ENCODE assay signal across 22 mouse cellular contexts in genomic region chr4:49016701-49017100, GRCm38 (mm10). TPM values are rescaled to one million over a fixed set of nuclear protein-coding genes. Genes with fewer than 3 reads are reported as not detected.
DNase-seq lines count a peak whose midpoint lies in the region; ATAC-seq and TF ChIP-seq lines count a peak whose summit lies in the region.
"Had no signal": no experiment of that assay in that cellular context is flagged by ENCODE, and none has a peak within 500 bp of the region (broad histone marks: within the 10 kb centered on the region; RNA-seq: fewer than 3 reads in every experiment).

No protein-coding gene starts in this region.

- no peaks in the 10 kb centered on the region for H3K36me3 ChIP-seq in midbrain, embryonic 11.5 days (ENCODE audit: control insufficient read depth, insufficient read depth, low read length)
- H3K36me3 ChIP-seq in midbrain, postnatal 0 days (ENCODE audit: insufficient read depth, low read length): no peaks in the 10 kb centered on the region
- H3K36me3 ChIP-seq: G1E had no signal

- H3K27ac ChIP-seq in midbrain, embryonic 11.5 days (ENCODE audit: low read depth, low read length): no peak overlapping the region
- H3K27ac ChIP-seq in midbrain, postnatal 0 days (ENCODE audit: low read depth, low read length): no peak overlapping the region

- ATAC-seq in midbrain, embryonic 11.5 days (ENCODE audit: low FRiP score): no peak
- no peak for ATAC-seq in midbrain, postnatal 0 days (ENCODE audit: low FRiP score)
- ATAC-seq: activated CD4-positive, CD25-positive, alpha-beta regulatory T cell, adult 4 months; CD4-positive, CD25-positive, alpha-beta regulatory T cell, adult 4 months; Patski had no signal

- DNase-seq in midbrain, embryonic 11.5 days (ENCODE audit: low spot score, missing footprints): peak; percentile 59
- no peak for DNase-seq in midbrain, postnatal 0 days (ENCODE audit: low spot score)
- peak; percentile 73 for DNase-seq in Muller cell, postnatal 12 days (ENCODE audit: inconsistent ontology term)
- DNase-seq in kidney, adult 9 months: no peak
- DNase-seq: adrenal gland, adult 2 months; adrenal gland, adult 8-10 months; adrenal gland, postnatal 10 days; adrenal gland, postnatal 14 days; adrenal gland, postnatal 25 days; adrenal gland, postnatal 36 days; B cell, adult 2 months; cerebellum, adult 11 months; cerebellum, adult 11-12 months; cerebellum, adult 18-20 months; cerebellum, adult 2 months had no signal

- H3K4me2 ChIP-seq in midbrain, embryonic 11.5 days: no peak overlapping the region
- no peak overlapping the region for H3K4me2 ChIP-seq in midbrain, postnatal 0 days (ENCODE audit: low read depth, low read length, poor library complexity, severe bottlenecking)

- no peak overlapping the region for H3K4me3 ChIP-seq in midbrain, embryonic 11.5 days (ENCODE audit: low read depth, low read length)
- H3K4me3 ChIP-seq in midbrain, postnatal 0 days (ENCODE audit: low read depth, low read length): no peak overlapping the region

- no peaks in the 10 kb centered on the region for H3K27me3 ChIP-seq in midbrain, embryonic 11.5 days (ENCODE audit: control insufficient read depth, insufficient read depth, low read length)
- no peaks in the 10 kb centered on the region for H3K27me3 ChIP-seq in midbrain, postnatal 0 days (ENCODE audit: insufficient read depth, low read length)
- H3K27me3 ChIP-seq: CH12.LX, Patski had no signal

- no peak overlapping the region for H3K9ac ChIP-seq in midbrain, embryonic 11.5 days (ENCODE audit: low read length)
- no peak overlapping the region for H3K9ac ChIP-seq in midbrain, postnatal 0 days (replicated peaks; ENCODE audit: low read length, poor library complexity, severe bottlenecking)

- no peaks in the 10 kb centered on the region for H3K4me1 ChIP-seq in midbrain, embryonic 11.5 days (ENCODE audit: control insufficient read depth, insufficient read depth, low read length)
- no peaks in the 10 kb centered on the region for H3K4me1 ChIP-seq in midbrain, postnatal 0 days (ENCODE audit: insufficient read depth, low read length)

- no peak for TF ChIP-seq CTCF in midbrain, postnatal 0 days (IDR thresholded peaks at IDR 0.05)

- no peaks in the 10 kb centered on the region for H3K9me3 ChIP-seq in midbrain, embryonic 11.5 days (ENCODE audit: control insufficient read depth, low read length)
- H3K9me3 ChIP-seq in midbrain, postnatal 0 days (ENCODE audit: low read length): no peaks in the 10 kb centered on the region

RNA-seq across cellular contexts. Expression of gene Plppr1, which starts 42.4 kb away (rescaled TPM):
- 11.5 and 12.7 TPM in 2 replicates for polyA plus RNA-seq in midbrain, embryonic 11.5 days (2014; fragmentation: Nextera tagmentation; extraction: Ambion mirVana)
- 41.0 and 51.6 TPM in 2 replicates for total RNA-seq in midbrain, postnatal 0 days (2014; rRNA removed)
- 54.6 and 55.1 TPM in 2 replicates for polyA plus RNA-seq in midbrain, postnatal 0 days (2015; fragmentation: Nextera tagmentation; extraction: Ambion mirVana)
- total RNA-seq: adrenal gland, adult 2 months; CH12.LX; MEL had no signal
- polyA plus RNA-seq: adrenal gland, adult 2 months; C2C12; G1E had no signal

Comparison
In these comparisons a context has a peak if more than half of its experiments do, and no peak if none do; other contexts are left out.
1. DNase-seq: peak in midbrain, embryonic 11.5 days (single experiment) and Muller cell, postnatal 12 days (single experiment); none in midbrain, postnatal 0 days (single experiment) and kidney, adult 9 months (single experiment).